Mouse (Mus musculus) kidney, adult 2 months (tissue): ENCODE measurements around the gene Smpd2. TPM values are rescaled to one million over a fixed set of nuclear protein-coding genes. Genes with fewer than 3 reads are reported as not detected.
A peak's percentile ranks its signal among the peaks of the same experiment; 100 is the strongest.
"Not testable (repeated sequence)": the region's sequence is repeated elsewhere in the genome, so short reads cannot be mapped to it uniquely, and the experiment has no call there.

Experiments used
- DNase-seq: peaks from one replicate; pipeline ENCODE4 v3.0.0; 2021
- H3K27ac ChIP-seq: fragments of 200-500 bp; 2 replicates; pipeline ENCODE4 v1.5.1; 2012; ENCODE audit warnings: low read depth, low read length, control low read depth, inconsistent platforms; ENCODE audit not compliant: insufficient read depth
- H3K27me3 ChIP-seq: fragments of 200-500 bp; replicated peaks from 2 replicates; pipeline ENCODE4 v1.6.1; 2012; ENCODE audit warnings: mild to moderate bottlenecking, moderate library complexity, low read length, inconsistent platforms; ENCODE audit not compliant: control insufficient read depth, insufficient read depth
- H3K36me3 ChIP-seq: fragments of 200-500 bp; 2 replicates; pipeline ENCODE4 v1.6.1; 2012; ENCODE audit warnings: mild to moderate bottlenecking, moderate library complexity, low read length, inconsistent platforms; ENCODE audit not compliant: control insufficient read depth, insufficient read depth
- H3K4me1 ChIP-seq: fragments of 200-500 bp; 2 replicates; pipeline ENCODE4 v1.6.1; 2011; ENCODE audit warnings: low read length; ENCODE audit not compliant: control insufficient read depth, insufficient read depth
- H3K4me3 ChIP-seq: fragments of 200-500 bp; 2 replicates; pipeline ENCODE4 v1.5.1; 2011; ENCODE audit warnings: mild to moderate bottlenecking, low read depth, low read length, control low read depth; ENCODE audit not compliant: insufficient read depth
- CTCF ChIP-seq: fragments of 200-500 bp; conservative IDR thresholded peaks from 2 replicates; pipeline ENCODE4 v1.5.1; 2011; ENCODE audit warnings: low read depth, mild to moderate bottlenecking, control low read depth, low read length, moderate library complexity, mixed read lengths; ENCODE audit not compliant: insufficient read depth, insufficient read length
- POLR2A ChIP-seq: fragments of 200-500 bp; IDR thresholded peaks from one replicate; pipeline ENCODE4 v1.6.1; 2011; ENCODE audit warnings: low read depth, low read length, control low read depth
- WGBS: fragments of 180-500 bp; shearing (Covaris S2); methylation state at CpG from one replicate; pipeline ENCODE4 v1.1.7; 2018; 5-methylcytosine and 5-hydroxymethylcytosine counted together
- polyA plus RNA-seq: library from polyadenylated mRNA; depleted of rRNA; stranded (reverse); fragments of >200 nt; gene quantifications from 2 replicates; pipeline ENCODE4 v1.2.3, GENCODE M21; 2012

Gene Smpd2
- polyA plus RNA-seq, 1 experiment = 124 TPM

DNA sequence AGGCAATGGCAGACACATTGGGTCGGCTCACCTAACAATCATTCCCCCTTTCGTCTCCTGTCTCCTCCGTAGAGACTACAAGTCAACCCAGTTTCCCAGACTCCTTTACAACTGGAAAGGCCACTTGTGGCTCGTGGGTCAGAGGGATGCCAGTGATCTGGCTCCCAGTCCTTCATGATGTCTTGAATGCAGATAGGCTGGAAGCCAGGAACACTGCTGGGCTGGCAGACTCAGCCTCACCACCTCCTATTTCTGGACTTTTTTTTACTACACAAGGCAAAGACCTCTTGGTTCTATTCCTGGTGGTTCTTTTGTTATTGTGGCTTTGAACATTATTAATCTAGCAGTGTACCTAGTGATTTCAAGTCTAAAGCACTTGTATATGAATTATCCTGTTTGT lies 24.1 kb upstream of the Smpd2 start:
- DNase-seq = no peak
- Histone ChIP-seq H3K27ac (no peak overlapping the region), H3K4me1 (no peaks in the 10 kb centered on the region), H3K4me3 (no peak overlapping the region), H3K27me3 (no peaks in the 10 kb centered on the region), H3K36me3 (no peaks in the 10 kb centered on the region)
- TF ChIP-seq CTCF (no peak), POLR2A (no peak)
- WGBS = 86% methylated on average over 4 of the region's 4 CpGs

DNA sequence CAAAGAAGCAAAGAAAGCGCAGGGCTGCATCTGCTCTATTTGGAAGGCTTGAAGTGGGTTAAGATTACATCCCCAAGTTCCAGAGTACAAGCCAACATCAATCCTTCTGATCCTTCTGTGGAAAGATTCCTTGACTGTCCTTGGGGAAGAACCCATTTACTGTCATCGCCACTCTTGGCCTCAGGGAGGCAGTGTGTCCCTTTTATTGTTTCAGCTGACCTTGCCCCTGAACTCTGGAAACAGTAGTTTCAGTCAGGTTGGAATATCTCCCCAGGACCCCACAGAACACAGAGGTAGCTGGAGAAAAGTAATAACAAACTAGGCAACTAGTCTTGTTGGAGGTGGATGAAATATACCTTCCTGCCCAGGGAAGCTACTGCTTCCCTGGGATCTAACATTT lies 19.0 kb upstream of the Smpd2 start:
- H3K36me3 ChIP-seq = no peaks in the 10 kb centered on the region
- peak; percentile 31 for DNase-seq
- no peak overlapping the region for H3K27ac ChIP-seq
- TF ChIP-seq POLR2A = no peak
- peak; percentile 75 for TF ChIP-seq CTCF
- H3K4me1 ChIP-seq = no peaks in the 10 kb centered on the region; the same call in 1 of the 2 replicates
- H3K27me3 ChIP-seq = no peaks in the 10 kb centered on the region
- H3K4me3 ChIP-seq = no peak overlapping the region
- WGBS = 54% methylated on average over 2 of the region's 2 CpGs

DNA sequence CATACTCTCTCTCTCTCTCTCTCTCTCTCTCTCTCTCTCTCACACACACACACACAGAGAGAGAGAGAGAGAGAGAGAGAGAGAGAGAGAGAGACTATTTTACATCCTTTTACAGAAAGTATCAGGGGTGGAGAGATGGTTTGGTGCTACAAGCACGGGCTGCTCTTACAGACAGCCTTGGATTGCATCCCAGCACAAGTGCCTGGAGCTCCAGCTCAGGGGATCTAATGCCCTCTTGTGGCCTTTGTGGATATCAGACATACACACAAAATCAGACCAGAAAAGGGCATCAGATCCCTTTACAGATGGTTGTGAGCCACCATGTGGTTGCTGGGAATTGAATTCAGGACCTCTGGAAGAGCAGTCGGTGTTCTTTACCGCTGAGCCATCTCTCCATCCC lies 15.3 kb upstream of the Smpd2 start:
- H3K4me3 ChIP-seq, H3K4me1 ChIP-seq, H3K27ac ChIP-seq, H3K27me3 ChIP-seq, H3K36me3 ChIP-seq: not testable (repeated sequence)
- 3% methylated on average over 3 of the region's 3 CpGs for WGBS
- DNase-seq = peak; percentile 88
- TF ChIP-seq CTCF = peak; percentile 85

DNA sequence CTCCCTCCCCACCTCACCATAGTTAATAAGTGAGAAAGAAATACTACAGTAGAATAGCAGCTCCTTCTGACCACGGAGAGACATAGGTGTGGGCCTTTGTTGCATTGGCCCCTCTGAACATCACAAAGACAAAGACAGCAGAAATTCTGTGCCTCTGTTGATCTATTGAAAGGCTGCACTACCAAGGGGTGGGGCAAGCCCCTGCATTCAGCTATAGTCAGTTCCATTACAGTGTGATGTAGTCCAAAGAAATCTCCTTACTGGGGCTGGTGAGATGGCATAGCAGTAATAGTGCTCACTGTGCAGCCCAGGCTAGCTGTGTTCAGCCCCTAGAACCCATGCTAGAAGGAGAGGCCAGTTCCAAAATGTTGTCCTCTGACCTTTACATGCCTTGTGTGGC lies 14.8 kb upstream of the Smpd2 start:
- WGBS = 33% methylated on average over 1 of the region's 1 CpGs
- TF ChIP-seq POLR2A (no peak), CTCF (no peak)
- DNase-seq = no peak
- no peak overlapping the region for H3K4me3 ChIP-seq
- H3K4me1 ChIP-seq = peaks cover 7% of the 10 kb centered on the region; the same call in 1 of the 2 replicates
- no peaks in the 10 kb centered on the region for H3K36me3 ChIP-seq
- H3K27ac ChIP-seq = no peak overlapping the region
- H3K27me3 ChIP-seq = no peaks in the 10 kb centered on the region

DNA sequence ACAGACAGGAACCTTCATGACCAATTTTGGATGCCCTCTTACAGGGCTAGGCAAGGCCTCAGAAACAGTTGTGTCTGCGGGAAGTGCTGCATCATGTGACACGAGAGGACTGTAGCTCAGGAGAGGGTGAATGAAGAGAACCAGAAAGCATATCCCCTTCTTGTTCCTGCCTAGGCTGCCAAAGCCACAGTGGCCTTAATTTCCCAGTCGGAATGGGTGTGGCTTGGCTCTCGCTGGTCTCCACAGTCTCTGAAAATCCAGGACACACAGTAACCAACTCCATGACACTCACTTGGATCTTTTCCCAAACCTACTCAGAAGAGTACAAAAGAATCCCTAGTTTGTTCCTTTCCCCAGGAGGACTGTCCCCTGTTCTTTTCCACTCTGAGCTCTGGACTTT lies 10.8 kb upstream of the Smpd2 start:
- no peak for TF ChIP-seq POLR2A
- no peak for TF ChIP-seq CTCF
- Histone ChIP-seq H3K4me3 (no peak overlapping the region), H3K4me1 (peaks cover 7% of the 10 kb centered on the region; the same call in 1 of the 2 replicates), H3K27ac (peak overlapping the region; percentile 78), H3K36me3 (no peaks in the 10 kb centered on the region), H3K27me3 (no peaks in the 10 kb centered on the region)
- peak; percentile 93 for DNase-seq
- 21% methylated on average over 4 of the region's 4 CpGs for WGBS

DNA sequence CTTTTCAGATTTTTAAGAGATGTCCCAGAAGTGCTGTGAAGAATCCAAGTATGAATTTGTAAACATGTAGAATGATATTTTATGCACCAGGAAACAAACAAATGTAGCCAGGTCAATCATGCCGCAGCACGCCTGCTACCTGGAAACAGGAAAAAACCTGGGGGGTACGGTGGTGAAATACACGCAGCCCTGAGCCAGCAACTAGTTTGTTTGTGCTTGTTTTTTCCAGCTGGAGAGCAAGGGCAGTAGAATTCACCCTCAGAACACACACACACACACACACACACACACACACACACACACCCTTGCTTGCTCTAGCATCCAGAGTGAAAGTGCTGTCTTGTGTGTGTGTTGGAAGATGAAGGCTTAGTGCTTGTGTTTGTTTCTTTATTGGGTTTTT lies 942 bp upstream of the Smpd2 start:
- H3K4me3 ChIP-seq = peak overlapping the region; percentile 16; the same call in 1 of the 2 replicates
- DNase-seq = peak; percentile 57
- peak overlapping the region; percentile 39; the same call in 1 of the 2 replicates for H3K27ac ChIP-seq
- H3K36me3 ChIP-seq = no peaks in the 10 kb centered on the region
- TF ChIP-seq POLR2A (no peak), CTCF (no peak)
- peaks cover 13% of the 10 kb centered on the region for H3K4me1 ChIP-seq
- 15% methylated on average over 4 of the region's 4 CpGs for WGBS
- H3K27me3 ChIP-seq = no peaks in the 10 kb centered on the region

DNA sequence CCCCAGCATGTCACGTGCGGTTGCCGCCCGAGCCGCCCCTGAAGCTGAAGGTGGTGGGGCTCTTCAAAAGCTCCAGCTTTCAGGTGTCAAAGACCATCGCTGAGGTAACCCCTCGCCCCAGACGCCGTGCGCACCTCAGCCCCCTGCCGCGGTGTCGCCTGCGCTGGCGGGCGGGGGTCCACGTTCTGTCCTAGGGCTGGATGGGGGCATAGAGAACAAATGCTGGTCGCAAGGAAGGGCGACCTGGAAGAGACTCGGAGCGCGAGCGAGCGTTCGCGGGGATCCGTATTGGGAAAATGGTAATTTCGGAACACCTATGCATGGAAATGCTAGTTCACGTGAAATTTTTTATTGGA lies 327 bp upstream of the Smpd2 start:
- Histone ChIP-seq H3K4me1 (peaks cover 13% of the 10 kb centered on the region), H3K27me3 (no peaks in the 10 kb centered on the region), H3K27ac (peak overlapping the region; percentile 54; the same call in 1 of the 2 replicates), H3K4me3 (peak overlapping the region; percentile 63), H3K36me3 (no peaks in the 10 kb centered on the region)
- TF ChIP-seq CTCF (no peak), POLR2A (no peak)
- WGBS = under 1% methylated on average over 29 of the region's 29 CpGs
- DNase-seq = no peak

DNA sequence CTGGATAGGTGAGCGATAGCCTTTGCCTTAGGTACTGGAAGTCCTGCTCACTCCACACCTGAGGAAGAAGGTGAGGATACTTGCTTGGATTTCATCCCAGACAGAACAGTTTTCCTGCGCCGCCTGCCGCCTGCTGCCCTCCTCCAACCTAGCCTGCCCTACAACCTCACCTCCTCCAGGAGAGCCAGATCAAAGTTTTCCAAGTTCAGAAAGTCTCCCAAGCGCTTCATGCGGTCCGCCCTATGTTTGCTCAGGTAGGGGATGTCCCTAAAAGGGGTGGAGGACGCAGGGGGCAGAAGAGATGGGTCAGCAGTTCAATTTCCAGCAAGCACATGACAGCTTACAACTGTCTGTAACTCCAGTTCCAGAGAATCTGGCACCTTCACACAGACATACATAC lies 875 bp downstream of the Smpd2 start:
- TF ChIP-seq POLR2A (no peak), CTCF (peak; percentile 38; the same call in 1 of the 2 replicates)
- Histone ChIP-seq H3K27me3 (no peaks in the 10 kb centered on the region), H3K27ac (peak overlapping the region; percentile 88), H3K4me1 (peaks cover 13% of the 10 kb centered on the region), H3K36me3 (no peaks in the 10 kb centered on the region), H3K4me3 (peak overlapping the region; percentile 63)
- 15% methylated on average over 8 of the region's 8 CpGs for WGBS
- DNase-seq = peak; percentile 80
